In genomic region chr3:45377391-45377998, GRCm38 (mm10) we compare ENCODE assay signal across 8 mouse cellular contexts. TPM values are rescaled to one million over a fixed set of nuclear protein-coding genes. Genes with fewer than 3 reads are reported as not detected.
A peak's percentile ranks its signal among the peaks of the same experiment; 100 is the strongest.
DNase-seq lines count a peak whose midpoint lies in the region; ATAC-seq lines count a peak whose summit lies in the region.

No protein-coding gene starts in this region.

- H3K27me3 ChIP-seq in midbrain, embryonic 15.5 days (replicated peaks) = no peaks in the 10 kb centered on the region

- peak; percentile 52 to 71 for DNase-seq in right cerebral cortex, adult 2 months (ENCODE audit: low spot score in 2 of 2)
- no peak for DNase-seq in right cerebral cortex, postnatal 36 days (ENCODE audit: low spot score in 2 of 2)
- DNase-seq in embryo, embryonic 10.5 days (ENCODE audit: low spot score) = peak; percentile 69
- peak; percentile 17 to 36 for DNase-seq in heart, postnatal 10 days
- peak; percentile 49 to 51 for DNase-seq in layer of hippocampus, postnatal 36 days
- DNase-seq in B cell, adult 2 months = no peak

- ATAC-seq in midbrain, embryonic 15.5 days (replicated peaks) = peak; percentile 47
- ATAC-seq in megakaryocyte progenitor cell, adult 5-6 weeks (replicated peaks; ENCODE audit: poor library complexity) = no peak

- no peaks in the 10 kb centered on the region for H3K36me3 ChIP-seq in midbrain, embryonic 15.5 days (replicated peaks)

- peak overlapping the region; percentile 70 for H3K9ac ChIP-seq in midbrain, embryonic 15.5 days

- peak overlapping the region; percentile 90 for H3K27ac ChIP-seq in midbrain, embryonic 15.5 days

- no peaks in the 10 kb centered on the region for H3K9me3 ChIP-seq in midbrain, embryonic 15.5 days

- peak overlapping the region; percentile 94 for H3K4me2 ChIP-seq in midbrain, embryonic 15.5 days

- H3K4me3 ChIP-seq in midbrain, embryonic 15.5 days = peak overlapping the region; percentile 65

- under 1% methylated on average over 26 of the region's 26 CpGs for WGBS in midbrain, embryonic 15.5 days

- intact Hi-C loops in heart, postnatal 10 days (cut with DNase I) = no loop called here

- peaks cover 8% of the 10 kb centered on the region; the same call in 1 of the 2 replicates for H3K4me1 ChIP-seq in midbrain, embryonic 15.5 days

RNA-seq across cellular contexts. Expression of gene Pcdh10, which starts 0.7 kb away (rescaled TPM):
- total RNA-seq in heart, postnatal 10 days (2021) = under 1 TPM in 1 of 2 experiments, not detected in 1; 0.02 TPM
- total RNA-seq in layer of hippocampus, postnatal 36 days (2021) = 10 to 100 TPM; 87.2 to 91.8 TPM
- 23.5 and 24.4 TPM in 2 replicates for polyA plus RNA-seq in midbrain, embryonic 15.5 days (2015; fragmentation: Nextera tagmentation; extraction: Ambion mirVana)
- total RNA-seq in megakaryocyte progenitor cell, adult 5-6 weeks (2015) = not detected in 2 replicates
- not detected in 2 replicates for total RNA-seq in megakaryocyte progenitor cell, adult 5-6 weeks (2017)

Comparison
In these comparisons a context has a peak if more than half of its experiments do, and no peak if none do; other contexts are left out.
1. DNase-seq: peak in right cerebral cortex, adult 2 months (2 of 2), embryo, embryonic 10.5 days (single experiment), heart, postnatal 10 days (2 of 2) and layer of hippocampus, postnatal 36 days (2 of 2); none in right cerebral cortex, postnatal 36 days (0 of 2) and B cell, adult 2 months (0 of 2).
2. RNA of gene Pcdh10, which starts 0.7 kb away (total RNA-seq): 87.2 to 91.8 TPM in layer of hippocampus, postnatal 36 days; 0.02 TPM in heart, postnatal 10 days and not detected in megakaryocyte progenitor cell, adult 5-6 weeks; every median in the first group is over 10 times any median in the second.